Mouse (Mus musculus): ENCODE data around the gene Meltf. TPM values are rescaled to one million over a fixed set of nuclear protein-coding genes. Genes with fewer than 3 reads are reported as not detected.
"Not testable (repeated sequence)": the region's sequence is repeated elsewhere in the genome, so short reads cannot be mapped to it uniquely, and the experiment has no call there.

Gene Meltf
- total RNA-seq, 2 experiments from 2014 or later = 0.18 to 0.36 TPM

DNA sequence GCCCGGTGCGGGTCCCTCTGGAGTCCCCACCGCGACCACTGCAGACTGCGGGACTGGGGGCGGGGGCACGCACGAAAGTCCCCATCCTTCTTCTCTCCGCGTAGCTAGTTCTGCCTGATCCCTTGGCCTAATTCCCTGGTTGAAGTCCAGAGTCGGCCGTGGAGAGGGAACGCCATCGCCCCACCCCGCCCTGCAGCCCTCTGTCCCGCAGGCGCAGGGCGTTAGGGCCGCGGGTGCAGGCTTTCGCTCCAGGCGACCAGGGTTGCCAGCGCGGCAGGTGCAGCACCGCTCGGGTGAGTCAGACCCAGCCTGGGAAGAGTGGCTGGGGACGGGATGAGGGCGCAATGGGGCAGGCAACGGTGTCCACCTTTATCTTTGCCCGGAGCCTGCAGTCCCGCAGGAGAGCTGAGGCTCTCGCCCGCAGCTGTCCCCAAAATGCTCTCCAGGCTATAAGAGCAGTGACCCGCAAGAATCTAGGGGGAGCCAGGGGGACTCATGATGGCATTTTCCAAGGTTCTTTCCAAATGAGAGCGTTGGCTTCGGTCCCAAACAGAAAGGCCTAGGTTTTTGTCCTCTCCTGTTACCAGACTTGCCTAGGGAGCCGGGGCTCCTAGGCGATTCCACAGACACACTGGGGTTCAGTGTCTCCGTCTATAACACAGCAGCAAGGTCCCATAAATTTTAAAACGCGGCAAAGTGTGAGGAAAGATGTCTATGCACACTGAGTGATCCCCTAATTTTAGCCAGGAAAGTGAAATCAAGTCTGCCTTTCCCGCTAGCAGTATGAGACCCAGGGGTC lies 55.3 kb downstream of the Meltf start, which contains the start of gene Pigz:
Pigz (plus strand) TSS at position 101 of the 799 bp plus-strand sequence.
- DNase-seq (ENCODE audit: low spot score in 2 of 2) = peak; percentile 66 to 68

DNA sequence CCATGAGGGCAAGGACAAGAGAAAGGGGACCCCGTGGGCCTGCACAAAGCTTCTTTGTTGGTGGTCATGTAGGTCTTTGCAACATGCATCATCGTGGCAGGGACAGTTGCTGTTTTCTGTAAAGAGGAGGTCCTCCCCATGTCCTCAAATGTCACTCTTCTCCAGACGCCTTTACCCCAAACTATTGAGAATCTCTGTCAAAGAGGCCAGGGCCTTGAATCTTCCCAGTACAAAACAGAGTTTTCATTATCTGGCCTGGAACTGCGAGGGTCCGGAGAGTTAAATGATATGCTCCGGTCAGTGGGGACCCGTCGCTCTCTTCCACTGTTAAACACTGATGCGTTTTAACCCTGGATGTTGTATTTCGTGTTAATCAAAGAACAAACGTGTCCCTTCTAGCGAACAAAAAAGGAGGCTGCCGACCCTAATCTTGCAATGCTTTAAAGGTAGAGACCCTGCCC lies 56.0 kb downstream of the Meltf start:
- DNase-seq (ENCODE audit: low spot score in 2 of 2) = no peak

DNA sequence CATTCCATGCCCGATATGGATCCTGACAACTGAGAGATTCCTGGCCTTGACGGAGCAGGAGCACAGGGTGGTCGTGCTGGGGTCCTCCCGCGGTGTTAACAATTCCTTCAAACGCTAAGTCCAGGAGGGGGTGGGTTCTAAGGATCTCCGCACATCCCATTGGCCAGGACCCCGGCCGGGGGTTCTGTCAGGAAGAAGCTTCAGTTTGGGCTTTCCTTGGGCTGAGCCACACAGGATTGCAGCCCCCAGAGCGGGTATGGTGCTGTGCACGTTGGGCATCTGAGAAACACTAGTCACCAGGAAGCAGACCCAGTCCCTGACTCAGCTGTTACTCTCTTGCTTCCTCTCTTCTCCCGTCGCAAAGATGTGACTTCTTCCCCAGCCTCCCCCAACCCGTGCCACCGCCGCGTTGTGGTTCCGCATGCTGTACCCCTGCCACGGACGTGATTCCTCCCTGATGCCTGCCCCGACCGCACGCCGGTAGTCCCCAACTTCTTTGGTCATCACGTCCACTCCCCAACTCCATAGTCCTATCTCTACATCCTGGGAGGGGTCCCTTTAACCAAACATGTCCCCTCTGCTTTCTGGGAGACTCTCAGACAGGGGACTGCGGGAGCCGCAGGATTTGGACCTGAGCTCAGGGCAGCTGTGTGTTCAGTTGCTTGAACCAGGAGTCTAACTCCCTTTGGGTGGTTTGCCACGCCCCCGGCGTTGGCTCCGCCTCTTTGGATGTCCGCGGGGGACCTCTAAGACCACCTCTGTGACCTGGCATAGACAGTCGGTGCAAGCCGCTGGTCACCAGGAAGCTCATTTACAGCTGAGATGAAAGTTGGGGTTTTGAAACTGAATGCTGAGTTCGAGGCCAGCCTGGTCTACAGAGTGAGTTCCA lies 56.7 kb downstream of the Meltf start:
- peak; percentile 40 to 55 for DNase-seq (ENCODE audit: low spot score in 2 of 2)

DNA sequence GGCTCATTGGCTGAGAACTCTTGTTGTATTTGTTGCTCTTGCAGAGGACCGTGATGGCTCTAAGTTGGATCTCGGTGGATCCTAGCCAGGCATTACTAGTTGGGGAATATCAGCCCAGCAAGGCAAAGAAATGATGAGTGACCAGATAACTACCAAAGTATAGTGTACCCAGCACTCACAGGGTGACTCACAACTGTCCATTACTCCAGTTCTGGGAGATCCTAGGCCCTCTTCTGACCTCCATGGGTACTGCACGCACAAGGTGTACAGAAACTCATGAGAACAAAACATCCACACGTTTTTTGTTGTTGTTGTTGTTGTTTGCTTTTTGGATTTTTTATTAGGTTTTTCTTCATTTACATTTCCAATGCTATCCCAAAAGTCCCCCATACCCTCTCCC lies 58.0 kb downstream of the Meltf start:
- no peak for DNase-seq (ENCODE audit: low spot score in 2 of 2)

DNA sequence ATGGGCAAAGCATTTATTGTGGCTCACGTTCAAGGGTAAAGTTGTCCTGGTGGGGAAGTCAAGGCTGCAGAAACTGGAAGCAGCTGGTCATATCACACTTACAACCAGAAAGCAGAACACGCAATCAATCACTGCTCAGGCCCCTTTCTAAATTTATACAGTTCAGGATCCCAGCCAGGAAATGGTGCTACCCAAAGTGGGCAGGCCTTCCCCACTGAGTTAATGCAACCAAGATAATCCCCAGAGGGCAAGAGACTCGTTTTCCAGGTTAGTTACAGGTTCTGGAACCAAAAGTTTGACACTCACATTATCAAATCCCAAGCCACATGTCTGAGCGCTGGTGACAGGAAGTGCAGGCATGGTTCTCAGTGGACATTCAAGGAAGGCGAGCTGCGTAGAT lies 60.2 kb downstream of the Meltf start:
- no peak for DNase-seq (ENCODE audit: low spot score in 2 of 2)

DNA sequence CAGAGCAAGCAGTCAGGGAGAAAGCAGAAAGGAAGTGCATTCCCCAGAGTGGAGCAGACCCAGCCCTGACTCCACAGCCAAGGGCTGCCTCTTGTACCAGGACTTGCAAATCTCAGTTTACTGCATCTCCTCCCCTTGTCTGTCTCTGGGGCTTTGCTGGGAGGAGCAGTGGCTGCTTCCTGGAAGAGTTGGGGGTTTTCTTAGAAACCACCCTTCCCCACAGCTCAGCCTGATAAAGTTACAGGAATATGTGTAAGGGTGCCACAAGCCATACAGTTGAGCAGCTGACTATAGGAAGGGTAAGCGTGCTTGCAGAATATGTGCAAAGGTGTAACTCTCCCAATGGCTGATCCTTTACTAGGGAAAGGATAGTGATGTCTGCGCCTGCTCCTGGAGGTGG lies 62.0 kb downstream of the Meltf start:
- no peak for DNase-seq (ENCODE audit: low spot score in 2 of 2)

DNA sequence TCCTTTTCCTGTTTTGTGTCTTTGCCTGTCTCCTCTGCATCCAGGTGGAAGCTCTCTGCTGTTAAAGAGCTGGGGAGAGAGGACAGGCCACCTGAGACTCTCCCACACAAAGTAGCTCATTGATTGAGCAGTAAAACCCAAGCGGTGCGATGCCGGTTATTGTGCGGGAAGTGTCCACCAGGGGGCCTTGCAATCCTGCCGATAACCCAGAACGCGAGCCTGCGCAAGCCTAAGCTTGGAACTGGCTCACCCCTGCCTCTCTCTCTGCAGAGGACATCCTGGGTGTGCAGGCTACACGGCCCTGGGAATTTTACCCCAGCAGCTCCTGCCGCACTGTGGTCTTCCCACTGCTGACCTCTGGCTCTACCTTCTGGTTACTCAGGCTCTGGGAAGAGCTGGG lies 65.4 kb downstream of the Meltf start:
- DNase-seq (ENCODE audit: low spot score in 2 of 2) = peak; percentile 85 to 89

DNA sequence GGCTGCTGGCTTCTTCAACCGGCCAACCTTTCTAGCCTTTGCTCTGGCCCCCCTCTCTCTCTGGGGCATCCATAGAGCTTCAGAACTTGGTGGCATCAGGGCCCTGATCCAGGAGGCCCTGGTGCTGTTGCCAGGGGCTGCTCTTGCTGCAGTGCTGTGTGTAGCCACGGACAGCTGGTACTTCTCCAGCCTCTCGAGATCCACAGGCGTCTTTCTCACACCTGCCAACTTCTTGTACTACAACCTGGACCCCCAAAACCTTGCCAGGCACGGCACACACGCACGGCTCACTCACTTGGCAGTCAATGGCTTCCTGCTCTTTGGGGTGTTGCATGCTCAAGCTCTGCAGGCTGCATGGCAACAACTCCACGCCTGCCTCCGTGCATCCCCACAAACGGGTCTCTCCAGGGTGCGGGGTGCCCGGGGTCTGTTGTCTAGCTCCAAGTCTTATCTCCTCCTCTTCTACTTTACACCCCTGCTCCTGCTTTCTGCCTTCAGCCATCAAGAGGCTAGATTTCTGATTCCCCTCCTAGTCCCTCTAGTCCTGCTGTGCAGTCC lies 66.2 kb downstream of the Meltf start:
- DNase-seq (ENCODE audit: low spot score in 2 of 2) = no peak

DNA sequence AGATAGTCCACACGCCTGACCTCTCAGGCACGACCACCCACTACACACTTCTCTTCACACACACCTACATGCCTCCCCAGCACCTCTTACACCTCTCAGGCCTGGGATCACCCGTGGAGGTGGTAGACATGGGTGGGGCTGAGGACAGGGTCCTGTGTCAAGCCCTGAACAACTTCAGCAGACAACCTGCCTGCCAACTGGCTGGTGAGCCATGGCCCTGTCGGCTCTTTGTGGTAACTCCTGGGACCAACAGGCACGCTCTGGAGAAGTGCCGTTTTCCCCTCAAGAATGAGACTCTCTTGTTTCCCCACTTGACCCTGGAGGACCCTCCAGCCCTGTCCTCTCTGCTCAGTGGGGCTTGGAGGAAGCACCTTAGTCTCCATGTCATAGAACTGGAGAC lies 66.8 kb downstream of the Meltf start:
- no peak for DNase-seq (ENCODE audit: low spot score in 2 of 2)

DNA sequence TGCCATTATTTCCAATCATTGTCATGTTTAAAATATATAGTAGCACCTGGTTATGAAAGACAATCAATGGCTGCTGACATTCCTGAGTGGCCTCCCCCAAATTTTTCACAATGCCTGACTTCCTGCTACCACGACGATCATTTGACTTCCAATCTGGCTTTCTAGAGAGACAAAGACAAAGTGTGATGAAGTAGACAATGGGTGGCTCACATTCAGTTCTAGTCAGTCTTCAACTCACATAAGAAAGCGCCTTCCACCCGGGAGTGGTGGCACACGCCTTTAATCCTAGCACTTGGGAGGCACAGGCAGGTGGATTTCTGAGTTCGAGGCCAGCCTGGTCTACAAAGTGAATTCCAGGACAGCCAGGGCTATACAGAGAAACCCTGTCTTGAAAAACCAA lies 67.4 kb downstream of the Meltf start:
- not testable (repeated sequence) for DNase-seq (ENCODE audit: low spot score in 2 of 2)

DNA sequence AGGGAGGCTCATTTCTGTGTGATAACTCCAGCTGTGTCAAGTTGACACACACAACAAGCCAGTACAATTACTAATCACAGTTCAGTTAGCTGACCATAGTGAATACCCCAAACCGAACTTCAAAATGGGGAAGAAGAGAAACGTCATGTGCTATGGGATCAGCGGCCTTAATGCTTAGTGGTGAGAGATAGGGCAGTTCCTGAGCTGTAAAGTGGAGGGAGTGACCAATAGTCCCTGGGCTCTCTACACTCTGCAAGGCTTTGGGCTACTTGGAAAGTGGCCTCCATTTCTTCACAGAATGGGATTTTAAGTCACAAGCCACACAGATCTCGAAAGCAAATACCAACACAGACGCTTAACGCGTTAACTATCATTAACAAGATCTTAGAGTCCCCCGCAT lies 68.7 kb downstream of the Meltf start:
- DNase-seq (ENCODE audit: low spot score in 2 of 2) = no peak

DNA sequence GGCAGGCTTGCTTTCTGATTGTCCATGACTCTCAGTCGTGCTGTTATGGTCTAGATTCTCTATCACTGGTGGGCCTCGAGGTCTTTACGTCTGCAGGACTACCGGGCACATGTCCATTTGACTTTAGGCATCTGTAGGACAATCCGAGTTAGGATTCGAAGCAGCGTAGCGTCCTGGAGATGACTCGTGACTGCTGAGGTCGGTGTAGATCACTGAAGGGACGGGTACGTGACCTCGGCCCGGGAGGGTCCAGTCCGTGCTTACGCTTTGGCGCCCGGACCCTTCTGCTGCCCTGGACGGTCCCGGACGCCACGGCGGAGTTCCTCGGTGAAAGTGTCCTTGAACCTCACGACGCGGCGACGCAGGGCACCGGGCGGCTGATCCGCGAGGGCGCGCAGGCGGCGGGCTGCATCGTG lies 69.3 kb downstream of the Meltf start:
- DNase-seq (ENCODE audit: low spot score in 2 of 2) = no peak

DNA sequence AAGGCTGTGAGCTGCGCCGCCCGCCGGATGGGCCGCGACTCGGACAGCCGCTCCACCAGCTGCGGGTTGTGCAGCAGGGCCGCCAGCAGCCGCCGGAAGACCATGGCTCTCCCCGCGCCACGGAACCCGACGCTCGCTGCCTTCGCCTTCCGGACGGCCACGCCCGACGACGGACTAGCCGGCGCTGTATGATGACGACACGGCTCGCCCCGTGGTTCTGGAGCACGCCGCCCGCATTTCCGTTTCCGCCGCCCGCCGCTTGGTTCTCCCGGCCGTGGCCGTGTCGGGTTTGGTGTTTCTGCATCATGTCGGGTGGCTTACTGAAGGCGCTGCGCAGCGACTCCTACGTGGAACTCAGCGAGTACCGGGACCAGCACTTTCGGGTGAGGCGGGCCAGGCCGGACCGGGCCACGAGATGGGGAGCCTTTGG lies 69.8 kb downstream of the Meltf start, which contains the start of the genes 0610012G03Rik and Ncbp2:
0610012G03Rik (minus strand) TSS at position 150 of the 430 bp plus-strand sequence.
Ncbp2 (plus strand) TSS at position 169 of the 430 bp plus-strand sequence.
- peak; percentile 98 for DNase-seq (ENCODE audit: low spot score in 2 of 2)

Other genes with a start within 250 kb of the Meltf start
- gene Dlg1, start 215.4 kb upstream of the Meltf start, total RNA-seq (2021) = 10 to 100 TPM; 49.9 to 59.7 TPM
- 1 to 10 TPM; 6.9 to 7.0 TPM for gene Pigz, start 55.0 kb downstream of the Meltf start, total RNA-seq (2021)
- 10 to 100 TPM; 53.6 to 55.9 TPM for gene 0610012G03Rik, start 69.7 kb downstream of the Meltf start, total RNA-seq (2021)
- 10 to 100 TPM; 49.1 to 57.3 TPM for gene Ncbp2, start 69.7 kb downstream of the Meltf start, total RNA-seq (2021)
- gene Senp5, start 124.5 kb downstream of the Meltf start, total RNA-seq (2021) = 10 to 100 TPM; 41.5 to 42.7 TPM
- gene Pak2, start 200.5 kb downstream of the Meltf start, total RNA-seq (2021) = 10 to 100 TPM; 34.6 to 38.0 TPM
- 10 to 100 TPM; 31.6 to 36.3 TPM for gene Pigx, start 220.9 kb downstream of the Meltf start, total RNA-seq (2021)
- gene Cep19, start 221.0 kb downstream of the Meltf start, total RNA-seq (2021) = 10 to 100 TPM; 58.9 to 62.3 TPM